Mouse (Mus musculus) retina, postnatal 1 day (tissue): ENCODE results near the gene Arl5c.
A peak's percentile ranks its signal among the peaks of the same experiment; 100 is the strongest.

Experiments
- DNase-seq: peaks from one replicate; pipeline ENCODE4 v3.0.0-alpha.2; 2012

The Arl5c gene

GRCm38 (mm10) chr11:97987551-97988526, 8.1 kb downstream of the Arl5c start:
- peak; percentile 94 for DNase-seq

- no peak for DNase-seq
Observed at GRCm38 (mm10) chr11:97986738-97987465, 9.1 kb downstream of the Arl5c start.

- peak; percentile 59 for DNase-seq
Observed at GRCm38 (mm10) chr11:97985727-97986677, 10.0 kb downstream of the Arl5c start, which contains the start of gene Plxdc1. TSS of gene Plxdc1 (minus strand) at chr11:97986444.

GRCm38 (mm10) chr11:97983983-97984382, 12.0 kb downstream of the Arl5c start:
- no peak for DNase-seq

GRCm38 (mm10) chr11:97983506-97983905, 12.5 kb downstream of the Arl5c start:
- no peak for DNase-seq

- DNase-seq, result no peak
Observed at GRCm38 (mm10) chr11:97982721-97983120, 13.3 kb downstream of the Arl5c start.

- DNase-seq, result peak; percentile 65
Observed at GRCm38 (mm10) chr11:97980531-97980966, 15.4 kb downstream of the Arl5c start.

- peak; percentile 62 for DNase-seq
Observed at GRCm38 (mm10) chr11:97979824-97980495, 16.0 kb downstream of the Arl5c start.

GRCm38 (mm10) chr11:97978392-97978791, 17.6 kb downstream of the Arl5c start:
- no peak for DNase-seq

GRCm38 (mm10) chr11:97977797-97978196, 18.2 kb downstream of the Arl5c start:
- no peak for DNase-seq

- no peak for DNase-seq
Observed at GRCm38 (mm10) chr11:97974746-97975145, 21.2 kb downstream of the Arl5c start.

GRCm38 (mm10) chr11:97974141-97974540, 21.8 kb downstream of the Arl5c start:
- DNase-seq, result no peak

GRCm38 (mm10) chr11:97972434-97972833, 23.5 kb downstream of the Arl5c start:
- no peak for DNase-seq

GRCm38 (mm10) chr11:97971232-97971631, 24.7 kb downstream of the Arl5c start:
- no peak for DNase-seq

- DNase-seq, result no peak
Observed at GRCm38 (mm10) chr11:97970771-97971170, 25.2 kb downstream of the Arl5c start.

- no peak for DNase-seq
Observed at GRCm38 (mm10) chr11:97968385-97968784, 27.6 kb downstream of the Arl5c start.

- no peak for DNase-seq
Observed at GRCm38 (mm10) chr11:97967114-97967513, 28.9 kb downstream of the Arl5c start.

GRCm38 (mm10) chr11:97960907-97961306, 35.1 kb downstream of the Arl5c start:
- no peak for DNase-seq

- DNase-seq, result peak; percentile 32
Observed at GRCm38 (mm10) chr11:97959300-97959680, 36.7 kb downstream of the Arl5c start.

GRCm38 (mm10) chr11:97958641-97959299, 37.2 kb downstream of the Arl5c start:
- DNase-seq, result no peak

- peak; percentile 37 for DNase-seq
Observed at GRCm38 (mm10) chr11:97956905-97957560, 38.9 kb downstream of the Arl5c start.
